Mouse (Mus musculus) adipose tissue, adult 10 weeks (tissue): ENCODE results near the gene Snx10. TPM values are rescaled to one million over a fixed set of nuclear protein-coding genes. Genes with fewer than 3 reads are reported as not detected.

ENCODE experiments used
- polyA plus RNA-seq: library from polyadenylated mRNA; stranded (reverse); fragments of 350-450 nt; fragmentation: Illumina TruSeq; extraction: RNeasy Lipid Tissue Mini Kit (QIAGEN cat#74804); gene quantifications from one replicate; pipeline ENCODE4 v1.2.3, GENCODE M21; 2014; ENCODE audit warnings: low read depth, low replicate concordance

Snx10 gene
- polyA plus RNA-seq: 21.8 TPM

DNA sequence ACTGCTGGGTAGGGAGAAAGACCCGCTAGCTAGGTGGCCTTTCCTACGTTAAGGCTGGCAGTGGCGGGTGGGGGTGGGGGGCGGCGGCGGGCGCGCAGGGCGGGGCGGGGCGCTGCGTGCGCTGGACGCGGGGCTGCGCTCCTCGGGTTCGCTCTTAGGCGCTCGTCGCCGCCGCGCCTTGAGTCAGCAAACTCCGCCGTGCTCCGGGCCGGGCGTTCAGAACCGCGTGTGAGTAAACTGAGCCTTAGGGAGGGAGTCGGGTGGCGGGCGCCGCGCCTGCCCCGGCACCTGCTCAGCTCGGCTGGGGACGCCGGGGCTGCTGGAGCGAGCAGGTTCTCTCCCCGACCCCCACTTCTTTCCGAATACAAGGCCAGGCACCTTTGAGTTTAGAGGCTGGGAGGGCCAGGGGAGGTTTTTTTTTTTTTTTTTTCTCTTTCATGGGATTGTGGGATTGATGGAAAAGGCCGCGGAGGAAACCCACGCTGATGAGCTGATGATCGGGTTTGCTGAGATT, at the start of gene Snx10:
TSS of gene Snx10 (plus strand) at position 95 of the 514 bp plus-strand sequence.

Other genes with a start within 250 kb of the Snx10 start
- gene Nfe2l3, start 91.2 kb upstream of the Snx10 start, polyA plus RNA-seq: 20.3 TPM
- 977 TPM for gene Hnrnpa2b1, start 54.0 kb upstream of the Snx10 start, polyA plus RNA-seq
- 90.8 TPM for gene Cbx3, start 53.5 kb upstream of the Snx10 start, polyA plus RNA-seq